Mouse (Mus musculus): Measurements from ENCODE around the gene Pum1. TPM values are rescaled to one million over a fixed set of nuclear protein-coding genes. Genes with fewer than 3 reads are reported as not detected.

Gene Pum1
- polyA plus RNA-seq, 1 experiment from 2014 or later = 91.0 TPM

- no peak overlapping the region for H3K4me3 ChIP-seq
- no peaks in the 10 kb centered on the region for H3K36me3 ChIP-seq
- no peak for ATAC-seq (ENCODE audit: low FRiP score, low read depth)
- peaks cover 85% of the 10 kb centered on the region for H3K4me1 ChIP-seq (replicated peaks)
- H3K27me3 ChIP-seq = no peaks in the 10 kb centered on the region
- 40% methylated on average over 15 of the region's 15 CpGs for WGBS
- no peak overlapping the region for H3K9ac ChIP-seq
- H3K9me3 ChIP-seq = no peaks in the 10 kb centered on the region
- peak overlapping the region; percentile 20 for H3K4me2 ChIP-seq
- peak overlapping the region; percentile 46 for H3K27ac ChIP-seq (replicated peaks)
Observed at GRCm38 (mm10) chr4:130797201-130798051, 134.3 kb downstream of the Pum1 start.

- H3K4me3 ChIP-seq = no peak overlapping the region
- WGBS = 75% methylated on average over 1 of the region's 1 CpGs
- ATAC-seq (ENCODE audit: low FRiP score, low read depth) = no peak
- no peaks in the 10 kb centered on the region for H3K36me3 ChIP-seq
- H3K27me3 ChIP-seq = no peaks in the 10 kb centered on the region
- H3K9ac ChIP-seq = no peak overlapping the region
- H3K27ac ChIP-seq (replicated peaks) = peak overlapping the region; percentile 50; the same call in 1 of the 2 replicates
- no peak overlapping the region for H3K4me2 ChIP-seq
- no peaks in the 10 kb centered on the region for H3K9me3 ChIP-seq
- H3K4me1 ChIP-seq (replicated peaks) = peaks cover 91% of the 10 kb centered on the region
Observed at GRCm38 (mm10) chr4:130798416-130798815, 135.3 kb downstream of the Pum1 start.

DNA sequence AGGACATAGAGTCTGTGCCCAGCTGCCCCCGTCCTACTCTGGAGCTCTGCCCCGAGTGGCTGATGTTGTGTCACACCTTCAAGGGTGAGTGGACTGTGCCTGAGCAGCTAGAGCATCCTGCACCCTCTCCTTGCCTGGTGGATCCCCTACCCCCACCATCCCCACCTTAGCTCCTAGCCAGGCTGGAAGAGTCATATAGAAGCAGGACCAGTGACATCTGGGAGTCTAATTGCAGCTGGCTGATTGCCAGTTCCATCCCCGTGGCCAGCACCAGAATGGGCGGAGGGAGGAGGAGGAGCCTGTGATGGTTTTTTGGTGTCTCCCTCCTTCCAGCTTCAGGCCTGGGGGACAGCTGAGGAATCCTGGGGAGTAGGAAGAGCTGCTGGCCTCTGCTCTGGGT, 136.0 kb downstream of the Pum1 start:
- Histone ChIP-seq H3K27ac (replicated peaks) (peak overlapping the region; percentile 50), H3K36me3 (no peaks in the 10 kb centered on the region), H3K27me3 (no peaks in the 10 kb centered on the region), H3K4me1 (replicated peaks) (peaks cover 93% of the 10 kb centered on the region), H3K9ac (no peak overlapping the region), H3K9me3 (no peaks in the 10 kb centered on the region), H3K4me3 (no peak overlapping the region), H3K4me2 (no peak overlapping the region)
- WGBS = 32% methylated on average over 4 of the region's 4 CpGs
- 0 out of 2 replicates have a peak, but pooled peaks have one; percentile 21 for ATAC-seq (ENCODE audit: low FRiP score, low read depth)

DNA sequence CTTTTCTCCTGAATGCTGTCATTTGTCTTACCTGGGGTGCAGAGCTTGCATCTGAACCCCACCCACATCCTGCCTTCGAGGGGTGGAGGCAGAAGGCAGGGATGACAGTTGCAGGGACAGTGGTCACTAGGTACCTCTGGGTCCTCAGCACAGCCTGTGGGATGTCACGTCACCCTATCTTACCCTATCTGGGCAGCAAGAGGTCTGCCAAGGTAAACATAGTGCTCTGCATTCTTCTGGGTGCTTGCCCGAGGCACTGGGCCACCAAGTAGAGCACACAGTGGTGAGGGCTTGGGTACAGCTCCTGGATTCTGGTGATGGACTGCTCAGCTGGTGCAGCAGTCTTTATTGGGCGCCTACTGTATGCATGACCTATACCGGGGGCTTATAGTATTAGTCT, 136.5 kb downstream of the Pum1 start:
- H3K4me1 ChIP-seq (replicated peaks) = peaks cover 93% of the 10 kb centered on the region
- H3K9me3 ChIP-seq = no peaks in the 10 kb centered on the region
- H3K4me3 ChIP-seq = no peak overlapping the region
- no peak overlapping the region for H3K4me2 ChIP-seq
- H3K27ac ChIP-seq (replicated peaks) = no peak overlapping the region
- H3K9ac ChIP-seq = no peak overlapping the region
- ATAC-seq (ENCODE audit: low FRiP score, low read depth) = no peak
- H3K27me3 ChIP-seq = no peaks in the 10 kb centered on the region
- WGBS = 77% methylated on average over 5 of the region's 5 CpGs
- no peaks in the 10 kb centered on the region for H3K36me3 ChIP-seq

DNA sequence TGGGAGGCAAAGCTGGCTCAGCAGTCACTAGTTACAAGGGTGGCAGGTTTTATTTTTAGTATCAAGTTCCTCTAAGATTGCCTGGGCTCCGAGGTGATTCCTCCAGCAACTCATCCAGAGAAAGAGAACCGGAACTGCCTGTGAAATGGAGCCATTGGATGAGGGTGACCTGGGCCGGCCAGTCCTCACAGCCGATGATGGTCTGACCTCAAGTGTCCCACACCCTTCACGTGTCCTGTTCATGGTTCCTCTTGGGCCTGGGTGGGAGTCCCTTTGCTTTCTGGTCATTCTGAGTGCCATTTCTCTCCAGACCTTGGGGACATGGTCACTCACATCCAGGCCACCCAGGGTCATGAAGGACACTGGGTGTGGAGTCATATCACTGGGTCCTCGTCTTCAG, 137.0 kb downstream of the Pum1 start:
- ATAC-seq (ENCODE audit: low FRiP score, low read depth) = no peak
- no peak overlapping the region for H3K9ac ChIP-seq
- no peak overlapping the region for H3K27ac ChIP-seq (replicated peaks)
- 81% methylated on average over 6 of the region's 6 CpGs for WGBS
- H3K27me3 ChIP-seq = no peaks in the 10 kb centered on the region
- H3K4me1 ChIP-seq (replicated peaks) = peaks cover 93% of the 10 kb centered on the region
- H3K9me3 ChIP-seq = no peaks in the 10 kb centered on the region
- no peak overlapping the region for H3K4me2 ChIP-seq
- H3K36me3 ChIP-seq = no peaks in the 10 kb centered on the region
- no peak overlapping the region for H3K4me3 ChIP-seq

DNA sequence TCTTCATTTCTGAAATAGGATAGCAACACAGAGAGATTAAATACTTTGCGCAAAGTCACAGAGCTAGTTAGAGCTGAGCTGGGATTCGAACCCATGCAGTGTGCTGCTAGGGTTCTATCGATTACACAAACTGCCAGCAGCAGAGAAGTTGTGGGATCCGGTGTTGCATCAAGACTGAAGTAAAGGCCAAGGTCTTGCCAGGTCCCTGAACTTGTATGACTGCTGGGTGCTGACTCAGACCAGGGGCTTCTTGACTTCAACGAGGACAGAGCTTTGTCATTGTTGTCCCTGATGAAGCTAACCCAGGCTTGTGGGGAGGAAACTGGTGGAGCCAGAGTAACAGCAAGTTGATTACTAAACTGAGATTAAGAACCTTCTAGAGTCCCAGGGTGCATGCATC, 138.1 kb downstream of the Pum1 start:
- 91% methylated on average over 5 of the region's 5 CpGs for WGBS
- no peaks in the 10 kb centered on the region for H3K36me3 ChIP-seq
- no peaks in the 10 kb centered on the region for H3K9me3 ChIP-seq
- no peak for ATAC-seq (ENCODE audit: low FRiP score, low read depth)
- no peaks in the 10 kb centered on the region for H3K27me3 ChIP-seq
- H3K27ac ChIP-seq (replicated peaks) = no peak overlapping the region
- H3K4me3 ChIP-seq = no peak overlapping the region
- H3K4me2 ChIP-seq = no peak overlapping the region
- H3K9ac ChIP-seq = no peak overlapping the region
- H3K4me1 ChIP-seq (replicated peaks) = peaks cover 94% of the 10 kb centered on the region

DNA sequence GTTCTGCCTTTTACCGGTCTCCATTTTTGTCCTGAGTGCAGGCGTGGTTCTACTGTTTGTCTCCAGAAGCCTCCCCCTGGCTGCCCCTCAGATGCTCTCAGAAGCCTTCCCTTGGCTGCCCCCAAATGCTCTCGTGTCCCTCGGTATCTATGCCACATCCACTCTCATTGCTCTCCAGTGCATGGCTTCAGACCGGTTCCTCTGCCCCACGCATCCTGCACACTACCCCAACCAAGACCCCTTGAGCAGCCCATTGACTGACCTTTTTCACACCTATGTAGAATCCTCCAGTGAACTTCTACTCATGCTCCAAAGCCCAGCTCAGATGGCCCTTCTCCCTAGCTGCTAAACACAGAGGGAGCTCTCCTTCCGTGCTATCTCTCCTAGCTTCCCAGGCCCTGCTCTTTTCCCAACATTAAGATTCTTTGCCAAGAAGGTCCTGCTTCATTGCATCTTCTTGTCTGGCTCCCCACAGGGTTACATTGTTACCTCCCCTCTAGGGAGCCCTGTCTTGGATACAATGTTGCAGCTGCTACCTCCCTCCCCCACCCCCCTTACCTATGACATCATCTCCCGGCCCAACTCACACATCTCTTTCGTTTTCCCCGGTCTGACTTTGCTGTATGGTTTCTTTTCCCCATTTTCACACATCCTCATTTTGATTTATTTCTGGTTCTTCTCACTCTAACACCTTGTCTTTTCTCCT, 138.7 kb downstream of the Pum1 start:
- WGBS = 41% methylated on average over 8 of the region's 10 CpGs
- H3K36me3 ChIP-seq = no peaks in the 10 kb centered on the region
- H3K4me2 ChIP-seq = no peak overlapping the region
- H3K27ac ChIP-seq (replicated peaks) = peak overlapping the region; percentile 40
- peaks cover 93% of the 10 kb centered on the region for H3K4me1 ChIP-seq (replicated peaks)
- no peaks in the 10 kb centered on the region for H3K9me3 ChIP-seq
- no peak for ATAC-seq (ENCODE audit: low FRiP score, low read depth)
- H3K9ac ChIP-seq = no peak overlapping the region
- no peaks in the 10 kb centered on the region for H3K27me3 ChIP-seq
- H3K4me3 ChIP-seq = no peak overlapping the region

DNA sequence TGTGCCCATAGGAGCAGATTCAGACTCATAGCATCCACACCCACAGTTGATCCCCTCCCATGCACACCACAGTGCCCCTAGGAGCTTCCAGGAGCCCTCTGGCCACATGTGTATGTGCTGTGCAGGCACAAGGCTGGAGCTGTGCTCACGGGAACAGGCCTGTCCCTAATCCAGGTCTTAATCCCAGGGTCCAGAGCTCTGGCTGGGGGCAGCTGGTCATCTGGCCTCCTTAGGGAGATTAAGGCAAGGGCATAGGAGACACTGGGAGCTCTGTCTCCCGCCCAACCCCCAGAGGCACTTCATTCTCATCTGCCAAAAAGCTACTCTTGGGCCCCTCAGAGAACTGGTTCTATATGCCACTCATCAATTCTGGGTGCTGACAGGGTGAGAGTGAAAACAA, 140.5 kb downstream of the Pum1 start:
- no peak overlapping the region for H3K9ac ChIP-seq
- no peaks in the 10 kb centered on the region for H3K36me3 ChIP-seq
- peaks cover 81% of the 10 kb centered on the region for H3K4me1 ChIP-seq (replicated peaks)
- no peak overlapping the region for H3K4me2 ChIP-seq
- ATAC-seq (ENCODE audit: low FRiP score, low read depth) = no peak
- peak overlapping the region; percentile 85 for H3K27ac ChIP-seq (replicated peaks)
- WGBS = 66% methylated on average over 2 of the region's 2 CpGs
- H3K4me3 ChIP-seq = no peak overlapping the region
- no peaks in the 10 kb centered on the region for H3K9me3 ChIP-seq
- no peaks in the 10 kb centered on the region for H3K27me3 ChIP-seq

GRCm38 (mm10) chr4:130804292-130804691, 141.2 kb downstream of the Pum1 start:
- 0 out of 2 replicates have a peak, but pooled peaks have one; percentile 6 for ATAC-seq (ENCODE audit: low FRiP score, low read depth)
- WGBS = 36% methylated on average over 2 of the region's 2 CpGs
- Histone ChIP-seq H3K9ac (no peak overlapping the region), H3K4me2 (no peak overlapping the region), H3K27ac (replicated peaks) (peak overlapping the region; percentile 85), H3K36me3 (no peaks in the 10 kb centered on the region), H3K4me3 (no peak overlapping the region), H3K4me1 (replicated peaks) (peaks cover 80% of the 10 kb centered on the region), H3K27me3 (no peaks in the 10 kb centered on the region), H3K9me3 (no peaks in the 10 kb centered on the region)

DNA sequence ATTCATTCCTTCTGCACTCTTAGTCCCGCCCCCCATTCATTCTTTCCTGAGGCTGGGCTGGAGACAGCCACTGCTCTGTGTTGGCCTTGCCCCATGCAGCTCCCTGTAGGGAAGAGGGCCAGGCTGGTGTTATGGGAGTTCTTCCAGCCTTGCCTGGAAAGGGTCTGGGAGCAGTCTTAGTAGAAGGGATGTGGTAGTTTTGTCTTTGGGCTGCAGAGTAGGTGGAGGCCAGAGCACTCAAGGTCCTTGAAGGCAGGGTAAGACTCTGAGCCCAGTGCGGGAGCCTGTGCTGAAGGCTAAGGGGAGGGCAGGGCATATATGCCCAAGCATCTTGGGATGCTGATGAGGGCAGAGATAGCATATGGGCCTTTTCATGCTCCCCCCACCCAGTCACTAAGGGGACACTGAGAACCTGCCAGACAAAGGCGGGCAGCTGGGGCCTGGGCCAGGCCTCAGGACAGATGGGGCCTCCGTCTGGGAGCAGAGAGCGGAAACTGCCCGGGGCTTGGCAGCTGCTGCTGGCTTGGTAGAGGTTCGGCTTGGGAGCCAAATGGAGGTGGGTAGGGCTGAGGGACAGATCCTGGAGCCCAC, 141.7 kb downstream of the Pum1 start:
- peak; percentile 76 for ATAC-seq (ENCODE audit: low FRiP score, low read depth)
- Histone ChIP-seq H3K27me3 (no peaks in the 10 kb centered on the region), H3K36me3 (no peaks in the 10 kb centered on the region), H3K4me1 (replicated peaks) (peaks cover 80% of the 10 kb centered on the region), H3K9me3 (no peaks in the 10 kb centered on the region), H3K4me2 (peak overlapping the region; percentile 20), H3K4me3 (no peak overlapping the region), H3K27ac (replicated peaks) (peak overlapping the region; percentile 85), H3K9ac (no peak overlapping the region)
- 19% methylated on average over 7 of the region's 7 CpGs for WGBS

- Histone ChIP-seq H3K9me3 (no peaks in the 10 kb centered on the region), H3K36me3 (no peaks in the 10 kb centered on the region), H3K27me3 (no peaks in the 10 kb centered on the region), H3K9ac (no peak overlapping the region), H3K4me2 (no peak overlapping the region; the same call in 1 of the 2 replicates), H3K27ac (replicated peaks) (peak overlapping the region; percentile 85), H3K4me3 (no peak overlapping the region), H3K4me1 (replicated peaks) (peaks cover 78% of the 10 kb centered on the region)
- 43% methylated on average over 7 of the region's 7 CpGs for WGBS
- ATAC-seq (ENCODE audit: low FRiP score, low read depth) = no peak
Observed at GRCm38 (mm10) chr4:130805746-130806145, 142.6 kb downstream of the Pum1 start.

DNA sequence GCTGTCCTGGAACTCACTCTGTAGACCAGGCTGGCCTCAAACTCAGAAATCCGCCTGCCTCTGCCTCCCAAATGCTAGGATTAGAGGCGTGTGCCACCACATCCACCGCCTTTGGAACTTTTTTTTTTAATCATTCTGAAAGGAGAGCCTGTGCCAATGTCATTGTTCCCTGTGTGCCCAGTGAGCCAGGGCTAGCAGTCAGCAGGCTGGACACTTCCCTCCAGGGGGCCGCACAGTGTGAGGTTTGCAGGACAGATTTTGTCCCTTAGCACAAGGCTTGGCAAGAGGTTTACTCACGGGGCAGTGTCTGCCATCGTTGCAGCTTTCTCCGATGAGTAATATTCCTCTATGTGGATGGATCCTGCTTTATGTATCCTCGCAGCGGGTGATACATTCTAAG, 143.6 kb downstream of the Pum1 start:
- Histone ChIP-seq H3K36me3 (no peaks in the 10 kb centered on the region), H3K4me1 (replicated peaks) (peaks cover 81% of the 10 kb centered on the region), H3K9me3 (no peaks in the 10 kb centered on the region), H3K4me3 (no peak overlapping the region), H3K27ac (replicated peaks) (no peak overlapping the region), H3K27me3 (no peaks in the 10 kb centered on the region), H3K9ac (no peak overlapping the region), H3K4me2 (no peak overlapping the region)
- WGBS = 87% methylated on average over 9 of the region's 9 CpGs
- no peak for ATAC-seq (ENCODE audit: low FRiP score, low read depth)
